Mouse (Mus musculus) embryo, embryonic 10.5 days (tissue): ENCODE measurements around the gene Tbx2.
A peak's percentile ranks its signal among the peaks of the same experiment; 100 is the strongest.

Experiments used
- DNase-seq: peaks from one replicate; pipeline ENCODE4 v3.0.0-alpha.2; 2015; ENCODE audit warnings: low spot score

The Tbx2 gene

DNA sequence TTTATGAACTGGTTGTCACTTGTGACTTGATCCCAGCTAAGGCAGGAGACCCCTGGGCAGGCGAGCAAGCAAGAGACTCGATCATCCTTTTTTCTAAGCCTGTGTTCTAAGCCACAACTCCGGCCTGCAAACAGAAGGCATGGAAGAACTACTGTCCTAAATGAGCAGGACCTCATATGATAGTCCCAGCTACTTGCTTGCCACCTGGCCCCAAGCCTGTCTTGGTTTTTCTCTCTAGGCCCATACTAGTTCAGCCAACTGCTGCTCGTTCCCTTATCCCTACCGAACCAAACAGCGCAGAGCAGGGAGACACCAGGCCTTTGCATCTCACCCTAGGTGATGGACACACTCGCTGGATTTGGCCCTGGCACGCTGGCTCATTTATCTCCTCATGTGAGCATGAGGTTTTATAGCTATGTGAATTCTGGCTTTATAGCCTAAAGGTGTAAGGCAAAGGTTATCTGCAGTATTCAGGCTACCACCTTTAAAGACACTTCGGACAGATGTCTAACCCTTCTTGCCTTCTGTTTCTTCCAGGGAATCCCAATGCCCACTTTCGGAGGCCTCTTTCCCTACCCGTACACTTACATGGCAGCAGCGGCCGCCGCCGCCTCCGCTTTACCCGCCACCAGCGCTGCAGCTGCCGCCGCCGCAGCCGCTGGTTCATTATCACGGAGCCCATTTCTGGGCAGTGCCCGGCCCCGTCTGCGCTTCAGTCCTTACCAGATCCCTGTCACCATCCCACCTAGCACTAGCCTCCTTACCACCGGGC is 7.9 kb downstream of the Tbx2 start:
- peak; percentile 53 for DNase-seq

GRCm38 (mm10) chr11:85840803-85841145 is 8.4 kb downstream of the Tbx2 start:
- DNase-seq: peak; percentile 38

- DNase-seq: peak; percentile 67
These were observed 8.9 kb downstream of the Tbx2 start for GRCm38 (mm10) chr11:85841211-85841681.

DNA sequence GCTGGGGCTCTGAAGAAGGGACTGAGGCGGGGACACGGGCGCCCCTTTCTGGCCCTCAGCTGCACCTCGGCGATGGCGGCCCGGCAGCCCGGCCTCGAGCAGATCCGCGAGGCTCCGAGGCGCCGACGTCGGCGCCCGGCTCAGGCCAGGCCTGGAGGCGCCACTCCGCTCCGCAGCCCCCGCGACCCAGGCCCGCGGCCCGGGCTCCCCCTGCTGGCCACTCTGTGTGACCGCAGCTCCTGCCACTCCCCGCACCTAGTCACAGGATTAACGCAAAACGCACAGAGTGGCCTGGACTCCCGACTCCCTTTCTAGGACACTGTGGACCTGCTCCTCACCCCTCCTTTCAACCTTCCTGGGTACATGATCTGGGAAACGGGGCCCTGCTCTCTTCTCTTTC is 9.6 kb downstream of the Tbx2 start:
- DNase-seq: peak; percentile 85

DNA sequence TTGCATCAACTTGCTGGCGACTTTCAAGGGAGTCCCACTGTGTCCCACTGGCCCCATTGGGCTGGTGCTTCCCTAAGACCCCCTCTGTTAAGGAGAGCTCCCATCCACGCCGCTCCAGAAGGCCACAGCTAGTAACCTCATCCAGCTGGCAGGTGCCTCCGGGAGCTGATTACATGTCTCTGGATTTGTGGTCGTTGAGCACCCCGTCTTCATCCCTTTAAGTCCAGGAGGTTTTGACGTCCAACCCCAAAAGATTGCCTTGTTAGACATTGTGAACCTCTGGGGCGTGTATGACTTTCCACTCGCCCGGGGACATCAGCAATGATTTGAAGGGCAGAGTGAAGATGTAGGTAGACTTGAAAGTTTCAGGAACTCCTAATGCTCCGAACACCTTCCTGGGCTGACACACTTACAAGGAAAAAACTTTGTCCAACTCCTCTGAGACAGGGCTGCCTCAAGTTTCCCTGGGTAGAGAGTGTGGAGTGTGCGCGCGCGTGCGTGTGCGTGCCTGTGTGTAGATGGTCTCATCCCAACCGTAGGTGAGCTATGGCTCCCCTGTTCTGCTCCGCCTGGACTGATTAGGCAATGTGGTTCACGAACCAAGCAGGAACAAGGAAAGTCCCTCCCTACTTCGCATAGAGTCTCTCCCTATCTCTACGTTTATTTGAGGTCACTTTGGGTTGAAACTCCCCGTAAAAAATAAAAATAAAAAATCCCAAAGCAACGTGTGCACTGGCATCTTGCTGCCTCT is 10.4 kb downstream of the Tbx2 start:
- DNase-seq: no peak

GRCm38 (mm10) chr11:85843347-85843692 is 11.0 kb downstream of the Tbx2 start:
- DNase-seq: peak; percentile 88

GRCm38 (mm10) chr11:85844144-85844965 is 12.0 kb downstream of the Tbx2 start:
- peak; percentile 94 for DNase-seq

- DNase-seq: no peak
These were observed 12.6 kb downstream of the Tbx2 start for GRCm38 (mm10) chr11:85844971-85845370.

DNA sequence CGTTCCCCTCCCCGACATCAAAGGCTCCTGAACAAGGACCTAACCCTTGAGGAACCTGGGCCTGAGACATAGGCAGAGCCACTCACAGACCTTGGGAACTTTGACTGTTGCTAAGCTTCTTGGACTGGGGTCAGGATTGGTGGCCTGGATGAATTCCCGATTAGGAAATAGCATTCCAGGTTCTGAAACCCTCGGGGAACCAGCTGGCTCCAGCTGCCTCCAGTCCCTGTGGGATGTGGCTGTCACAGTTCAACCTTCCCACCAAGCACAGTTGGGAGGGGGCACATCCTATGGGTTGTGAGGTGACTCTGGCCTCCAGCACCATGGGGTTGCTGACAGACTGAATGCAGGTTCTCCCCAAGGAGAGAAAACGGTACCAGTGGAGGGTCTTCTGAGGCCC is 13.6 kb downstream of the Tbx2 start:
- DNase-seq: no peak

DNA sequence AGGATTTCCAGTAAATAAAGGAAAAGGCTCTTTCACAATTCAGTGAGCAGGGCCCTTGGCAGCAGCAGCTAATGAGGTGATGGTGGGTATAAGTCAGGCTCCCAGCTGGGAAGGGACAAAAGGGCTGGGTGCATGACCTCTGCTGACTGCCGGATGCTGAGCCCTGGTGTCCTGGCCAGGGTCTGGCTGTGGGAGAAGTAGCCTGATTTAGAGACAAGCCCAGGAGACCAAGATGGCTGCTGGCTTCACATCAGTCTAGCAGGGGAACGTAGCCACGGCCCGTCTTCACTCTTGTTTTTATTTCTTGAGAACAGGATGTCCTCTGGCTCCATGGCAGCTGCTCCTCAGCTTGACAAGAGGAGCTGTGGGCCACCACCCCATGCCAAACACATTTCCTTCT is 14.2 kb downstream of the Tbx2 start:
- no peak for DNase-seq

DNA sequence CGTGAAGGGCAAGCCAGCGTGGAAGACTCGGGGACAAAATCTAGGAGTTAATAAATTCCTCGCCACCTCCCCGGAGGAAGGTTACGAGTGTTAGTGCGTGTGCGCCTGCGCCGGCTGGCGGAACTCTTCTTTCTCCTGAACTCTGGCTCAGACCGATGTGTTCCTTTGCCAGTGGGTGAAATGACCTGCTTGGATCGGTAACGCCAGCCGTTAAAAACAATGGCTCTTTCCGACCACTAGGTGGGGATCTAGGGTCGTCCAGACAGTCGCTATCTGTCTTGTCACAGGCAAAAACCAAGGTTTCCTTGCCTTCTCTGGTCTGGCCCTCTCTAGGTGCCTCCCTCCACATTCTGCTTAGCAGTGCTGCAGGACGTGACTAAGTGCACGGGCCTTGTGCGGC is 16.7 kb downstream of the Tbx2 start:
- peak; percentile 93 for DNase-seq

DNA sequence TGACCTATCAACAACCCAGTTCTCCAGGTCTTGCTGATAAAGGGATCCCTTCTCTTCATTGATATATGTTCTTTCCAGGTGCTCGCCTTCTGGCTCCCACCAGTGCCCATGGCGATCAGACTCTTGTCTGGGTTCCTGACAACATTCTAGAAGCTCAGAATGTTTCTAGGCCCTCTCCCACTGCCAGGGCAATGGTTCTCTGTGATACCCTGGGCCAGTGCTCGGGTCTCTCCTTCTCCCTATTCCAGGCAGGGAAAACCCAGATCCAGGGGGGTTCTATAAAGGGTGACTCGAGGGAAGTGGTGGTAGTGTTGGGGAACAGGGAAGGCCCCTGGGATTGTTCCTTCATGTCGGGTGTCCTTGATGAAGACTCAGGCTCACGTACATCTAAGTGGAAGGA is 17.9 kb downstream of the Tbx2 start, which contains the start of gene Gm11444:
Gm11444 (minus strand) TSS at position 101 of the 400 bp plus-strand sequence.
- no peak for DNase-seq

- peak; percentile 52 for DNase-seq
These were observed 18.4 kb downstream of the Tbx2 start for GRCm38 (mm10) chr11:85850758-85851157.

DNA sequence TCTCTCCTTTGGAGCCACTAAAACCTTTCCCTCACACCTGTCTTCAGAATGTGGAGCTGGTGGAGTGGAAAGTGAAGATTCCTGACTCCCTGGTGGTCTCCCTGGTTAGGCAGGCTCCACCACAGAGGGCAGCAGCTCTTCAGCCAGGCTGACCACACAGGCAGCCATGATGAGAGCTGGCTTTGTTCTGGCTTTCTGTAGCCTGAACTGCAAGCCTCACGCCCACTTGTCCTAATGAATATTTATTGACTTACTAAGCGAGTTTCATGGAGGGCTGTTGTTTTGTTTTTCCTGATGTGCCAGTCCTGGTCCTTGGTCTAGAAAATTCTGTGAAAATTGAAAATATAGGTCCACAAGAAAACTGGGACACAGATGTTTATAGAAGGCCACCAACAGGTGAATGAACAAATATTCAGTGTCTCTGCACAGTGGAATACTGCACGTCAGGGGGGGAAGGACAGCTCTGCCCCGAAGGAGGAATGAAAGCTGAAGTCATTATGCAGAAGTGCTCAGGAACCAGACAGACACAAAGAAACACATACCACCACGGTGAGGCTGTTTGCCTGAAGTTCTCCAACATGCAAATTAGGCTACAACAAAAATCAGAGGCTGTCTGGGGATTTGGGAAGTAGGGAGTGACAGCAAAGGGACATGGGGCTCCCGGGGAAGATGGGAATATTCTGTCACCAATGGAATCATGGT is 25.8 kb downstream of the Tbx2 start:
- DNase-seq: peak; percentile 76

DNA sequence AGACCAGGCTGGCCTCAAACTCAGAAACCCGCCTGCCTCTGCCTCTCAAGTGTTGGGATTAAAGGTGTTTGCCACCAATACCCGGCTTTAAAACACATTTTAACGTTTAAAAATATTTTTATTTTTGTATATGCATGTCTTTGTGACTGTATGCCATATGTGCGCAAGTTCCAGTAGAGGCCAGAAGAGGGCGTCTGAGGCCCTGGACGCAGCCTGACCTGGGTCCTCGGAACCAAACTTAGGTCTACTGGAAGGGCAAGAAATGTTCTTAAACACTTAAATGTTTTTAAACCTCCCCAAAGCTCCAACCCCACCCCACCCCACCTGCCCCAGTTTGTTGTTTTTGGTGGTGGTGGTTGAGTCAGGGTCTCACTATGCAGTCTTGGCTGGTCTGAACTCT is 32.0 kb downstream of the Tbx2 start:
- DNase-seq: no peak

DNA sequence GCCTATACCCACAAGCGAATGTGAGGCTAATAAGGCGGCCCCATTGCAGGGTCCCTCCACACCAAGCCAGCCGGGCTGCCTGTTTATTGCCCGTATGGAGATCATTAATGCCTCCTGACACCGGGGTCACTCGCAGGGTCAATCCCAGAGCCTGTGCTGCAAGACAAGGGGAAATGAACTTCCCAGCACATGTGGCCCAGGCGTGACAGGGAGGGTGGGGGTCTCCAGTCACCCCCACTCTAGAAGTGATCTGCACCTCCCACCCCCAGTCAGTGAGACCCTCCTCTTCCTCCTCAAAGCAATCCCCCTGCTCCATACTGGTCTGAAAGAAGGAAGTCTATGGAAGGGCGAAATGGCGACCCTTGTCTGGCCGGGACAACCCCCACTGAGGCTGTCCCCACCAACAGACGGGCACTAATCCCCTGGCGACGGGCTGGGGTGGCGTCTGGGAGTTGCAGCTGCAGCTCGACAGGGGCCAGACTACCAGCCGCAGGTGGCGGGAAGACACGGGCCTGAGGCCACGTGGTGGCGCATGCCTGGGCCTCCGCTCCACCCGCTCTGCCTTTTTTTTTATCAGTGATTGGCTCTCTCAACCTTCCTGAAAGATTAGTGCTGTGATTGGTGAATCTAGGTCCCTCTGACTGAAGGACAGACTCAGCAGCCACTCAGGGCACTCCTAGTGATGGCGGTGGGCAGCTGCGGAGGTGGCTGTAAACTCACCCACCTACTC is 43.9 kb downstream of the Tbx2 start:
- peak; percentile 70 for DNase-seq

DNA sequence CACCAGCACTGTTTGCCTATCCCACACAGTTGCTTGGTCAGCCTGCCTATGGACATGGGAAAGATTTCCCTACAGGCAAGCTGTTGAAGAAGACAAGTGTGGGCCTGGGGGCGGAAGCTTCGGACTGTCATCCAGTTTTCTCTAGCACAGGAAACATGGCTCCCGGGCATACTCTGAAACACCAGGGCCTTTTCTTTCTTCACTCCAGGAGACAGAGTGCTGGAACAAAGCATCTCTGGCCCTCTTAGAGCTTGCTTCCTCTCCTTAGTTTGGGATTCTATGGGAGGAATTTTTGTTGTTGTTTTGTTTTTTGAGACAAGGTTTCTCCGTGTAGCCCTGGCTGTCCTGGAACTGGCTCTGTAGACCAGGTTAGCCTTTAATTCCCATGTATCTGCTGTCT is 52.1 kb downstream of the Tbx2 start:
- DNase-seq: no peak

GRCm38 (mm10) chr11:85885665-85886428 is 53.5 kb downstream of the Tbx2 start, which contains the start of gene Tbx4:
Gene Tbx4, plus strand, starts transcription at chr11:85886422.
- peak; percentile 41 for DNase-seq

- peak; percentile 57 for DNase-seq
These were observed 54.1 kb downstream of the Tbx2 start for GRCm38 (mm10) chr11:85886429-85886785.

- DNase-seq: peak; percentile 60
These were observed 54.9 kb downstream of the Tbx2 start for GRCm38 (mm10) chr11:85887273-85887672.
